Mouse (Mus musculus) stomach, embryonic 16.5 days (tissue): ENCODE measurements around the gene Fat1. TPM values are rescaled to one million over a fixed set of nuclear protein-coding genes. Genes with fewer than 3 reads are reported as not detected.

Experiments used
- ATAC-seq: fragments of 200-750 bp; cut with Nextera tagmentation; 2 replicates; pipeline ENCODE4 v1.8.0; 2017; ENCODE audit warnings: moderate number of reproducible peaks, moderate TSS enrichment; ENCODE audit not compliant: insufficient read depth, low FRiP score
- H3K27ac ChIP-seq: fragments of 300-500 bp; sonication (generic); 2 replicates; pipeline ENCODE4 v1.5.1; 2014; ENCODE audit warnings: low read length
- H3K27me3 ChIP-seq: fragments of 300-500 bp; sonication (generic); 2 replicates; pipeline ENCODE4 v1.6.1; 2014; ENCODE audit warnings: low read length, control low read depth, mixed read lengths; ENCODE audit not compliant: control insufficient read depth, insufficient read depth
- H3K36me3 ChIP-seq: fragments of 300-500 bp; sonication (generic); 2 replicates; pipeline ENCODE4 v1.6.1; 2014; ENCODE audit warnings: low read length; ENCODE audit not compliant: control insufficient read depth, insufficient read depth
- H3K4me1 ChIP-seq: fragments of 300-500 bp; sonication (generic); 2 replicates; pipeline ENCODE4 v1.6.1; 2014; ENCODE audit warnings: low read length, control low read depth, mixed read lengths; ENCODE audit not compliant: control insufficient read depth, insufficient read depth
- H3K4me2 ChIP-seq: fragments of 300-500 bp; sonication (generic); 2 replicates; pipeline ENCODE4 v1.6.1; 2014; ENCODE audit warnings: low read depth, low read length, mixed read lengths
- H3K4me3 ChIP-seq: fragments of 300-500 bp; sonication (generic); replicated peaks from 2 replicates; pipeline ENCODE4 v1.5.1; 2014; ENCODE audit warnings: mild to moderate bottlenecking, low read length
- H3K9ac ChIP-seq: fragments of 300-500 bp; sonication (generic); 2 replicates; pipeline ENCODE4 v1.6.1; 2014; ENCODE audit warnings: low read length
- H3K9me3 ChIP-seq: fragments of 300-500 bp; sonication (generic); replicated peaks from 2 replicates; pipeline ENCODE4 v1.6.1; 2016; ENCODE audit warnings: low read length, control low read depth; ENCODE audit not compliant: control insufficient read depth
- WGBS: fragments of 180-500 bp; shearing (Covaris S2); extraction: QIAGEN DNeasy Blood & Tissue Kit; methylation state at CpG from one replicate; pipeline ENCODE4 v1.1.7; 2014; 5-methylcytosine and 5-hydroxymethylcytosine counted together
- polyA plus RNA-seq: library from polyadenylated mRNA; unstranded; fragments of >200 nt; fragmentation: Nextera tagmentation; extraction: Ambion mirVana; gene quantifications from 2 replicates; pipeline ENCODE4 v1.2.1, GENCODE M21; 2015

Gene Fat1
- 20.2 and 20.8 TPM in 2 replicates for polyA plus RNA-seq

- ATAC-seq, result peak; percentile 85
- no peaks in the 10 kb centered on the region; the same call in 1 of the 2 replicates for H3K36me3 ChIP-seq
- H3K9me3 ChIP-seq, result no peaks in the 10 kb centered on the region
- under 1% methylated on average over 49 of the region's 49 CpGs for WGBS
- peak within 1 kb of the TSS; percentile 93 for H3K9ac ChIP-seq
- H3K27me3 ChIP-seq, result no peaks in the 10 kb centered on the region
- peaks cover 8% of the 10 kb centered on the region for H3K4me1 ChIP-seq
- peak within 1 kb of the TSS; percentile 78 for H3K4me2 ChIP-seq
- H3K4me3 ChIP-seq, result peak within 1 kb of the TSS; percentile 89
- peak within 1 kb of the TSS; percentile 97 for H3K27ac ChIP-seq
Observed at GRCm38 (mm10) chr8:44934850-44935497, at the start of gene Fat1. Gene Fat1 (plus strand): TSS chr8:44935447.

DNA sequence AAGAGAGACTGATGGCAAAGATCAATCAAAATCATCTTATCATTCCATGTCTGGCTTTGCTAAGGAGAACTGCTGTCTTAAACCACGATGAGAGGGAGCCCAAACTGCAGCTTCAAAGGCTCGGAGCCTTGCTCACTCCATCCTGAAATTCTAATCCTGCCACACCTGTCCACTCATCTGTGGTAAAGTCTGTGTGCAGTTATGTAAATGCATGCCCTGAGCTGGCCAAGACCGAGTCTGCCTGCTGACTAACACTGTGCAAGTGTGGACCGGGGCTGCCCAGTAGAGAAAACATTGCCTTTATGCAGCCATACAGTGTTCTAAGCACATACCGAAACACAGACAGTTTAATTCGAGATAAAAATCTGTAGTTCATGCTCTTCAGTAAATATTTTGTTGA lies 40.6 kb upstream of the Fat1 start:
- WGBS, result 60% methylated on average over 6 of the region's 6 CpGs
- Histone ChIP-seq H3K27ac (no peak overlapping the region), H3K9ac (no peak overlapping the region), H3K9me3 (no peaks in the 10 kb centered on the region), H3K4me3 (no peak overlapping the region), H3K27me3 (no peaks in the 10 kb centered on the region), H3K36me3 (no peaks in the 10 kb centered on the region), H3K4me1 (0 out of 2 replicates have a peak, but pooled peaks cover 2% of the 10 kb centered on the region), H3K4me2 (no peak overlapping the region)
- ATAC-seq, result no peak

- Histone ChIP-seq H3K27me3 (no peaks in the 10 kb centered on the region), H3K4me1 (0 out of 2 replicates have a peak, but pooled peaks cover 2% of the 10 kb centered on the region), H3K9ac (0 out of 2 replicates have a peak overlapping the region, but pooled peaks have one; percentile 18), H3K27ac (no peak overlapping the region), H3K4me2 (0 out of 2 replicates have a peak overlapping the region, but pooled peaks have one; percentile 4), H3K4me3 (no peak overlapping the region), H3K9me3 (no peaks in the 10 kb centered on the region), H3K36me3 (no peaks in the 10 kb centered on the region)
- ATAC-seq, result no peak
- 46% methylated on average over 12 of the region's 12 CpGs for WGBS
Observed at GRCm38 (mm10) chr8:44899575-44899991, 35.7 kb upstream of the Fat1 start.

DNA sequence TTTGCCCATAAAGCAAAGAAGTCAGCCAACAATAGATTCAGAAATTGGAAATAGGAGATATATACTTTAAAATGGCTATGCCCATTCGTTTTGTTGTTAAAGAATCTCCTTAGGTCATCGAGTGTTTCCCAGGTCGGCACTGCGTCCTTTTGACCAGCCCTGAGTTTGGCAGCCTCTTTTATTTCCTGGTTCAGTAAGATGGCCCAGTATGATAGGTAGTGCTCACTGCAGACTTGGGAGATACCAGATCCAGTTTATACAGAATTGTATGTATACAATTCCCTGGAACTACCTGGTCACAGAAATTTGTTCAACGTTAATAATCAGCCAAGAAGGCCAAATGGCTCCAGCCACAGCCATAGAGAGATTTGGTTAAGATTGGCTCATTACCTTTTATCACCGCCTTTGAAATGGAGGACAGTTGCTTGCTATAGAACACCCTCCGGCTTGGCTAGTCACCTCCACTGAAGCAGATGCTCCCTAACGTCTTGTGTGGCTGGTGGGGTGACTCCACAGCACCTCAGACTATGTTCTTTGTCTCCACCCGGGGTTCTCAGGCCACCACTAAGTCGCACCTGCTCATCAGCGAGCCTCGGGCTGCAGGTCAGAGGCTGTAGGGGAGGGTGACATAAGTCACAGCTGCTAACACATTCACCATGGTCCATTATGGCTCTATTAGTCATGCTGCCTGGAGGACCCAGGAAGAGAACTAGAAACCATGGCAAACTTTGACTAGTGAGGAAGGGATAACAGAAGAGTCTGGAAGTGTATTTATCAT lies 23.9 kb upstream of the Fat1 start:
- H3K27ac ChIP-seq, result no peak overlapping the region
- ATAC-seq, result no peak
- no peaks in the 10 kb centered on the region for H3K9me3 ChIP-seq
- no peak overlapping the region for H3K4me3 ChIP-seq
- no peaks in the 10 kb centered on the region for H3K36me3 ChIP-seq
- no peaks in the 10 kb centered on the region for H3K27me3 ChIP-seq
- no peak overlapping the region for H3K9ac ChIP-seq
- WGBS, result 67% methylated on average over 12 of the region's 12 CpGs
- H3K4me1 ChIP-seq, result no peaks in the 10 kb centered on the region
- H3K4me2 ChIP-seq, result no peak overlapping the region

- H3K4me3 ChIP-seq, result no peak overlapping the region
- H3K27ac ChIP-seq, result no peak overlapping the region
- no peak overlapping the region for H3K4me2 ChIP-seq
- H3K9ac ChIP-seq, result no peak overlapping the region
- no peaks in the 10 kb centered on the region for H3K4me1 ChIP-seq
- no peaks in the 10 kb centered on the region for H3K36me3 ChIP-seq
- no peaks in the 10 kb centered on the region for H3K9me3 ChIP-seq
- WGBS, result 89% methylated on average over 12 of the region's 12 CpGs
- ATAC-seq, result no peak
- H3K27me3 ChIP-seq, result no peaks in the 10 kb centered on the region
Observed at GRCm38 (mm10) chr8:44919487-44920082, 15.7 kb upstream of the Fat1 start.

DNA sequence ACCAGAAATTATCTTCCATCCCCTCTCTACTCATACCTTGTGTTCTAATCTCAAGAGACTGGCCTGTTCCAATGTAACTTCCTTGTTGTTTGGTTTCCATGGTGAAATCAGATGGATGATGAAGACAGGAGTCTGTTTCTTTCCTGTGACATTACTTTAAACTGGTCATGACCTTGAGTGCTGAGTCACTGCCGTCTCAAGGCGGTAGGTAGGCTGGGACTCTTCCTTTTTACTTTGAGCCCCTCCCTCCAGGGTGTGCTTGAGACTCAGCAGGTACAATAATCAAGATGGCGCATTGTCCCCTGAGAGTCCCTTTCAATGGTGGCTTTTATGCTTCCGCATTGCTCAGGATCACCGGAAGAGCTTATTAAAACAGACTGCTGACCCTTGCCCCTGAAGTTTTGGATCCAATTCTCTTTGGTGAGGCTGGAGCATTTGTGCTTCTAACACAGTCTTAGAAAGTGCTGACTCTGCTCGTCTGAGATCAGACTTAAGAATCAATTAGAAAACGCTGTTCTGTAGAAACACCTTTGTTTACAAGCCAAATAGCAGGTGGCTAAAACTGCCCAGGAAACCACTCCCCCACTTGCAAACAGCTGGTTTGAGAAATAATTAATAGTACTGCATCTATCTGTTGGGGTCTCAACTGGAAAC lies 14.7 kb upstream of the Fat1 start:
- no peak overlapping the region for H3K4me3 ChIP-seq
- ATAC-seq, result no peak
- no peaks in the 10 kb centered on the region for H3K27me3 ChIP-seq
- no peaks in the 10 kb centered on the region for H3K9me3 ChIP-seq
- 55% methylated on average over 7 of the region's 7 CpGs for WGBS
- no peaks in the 10 kb centered on the region for H3K4me1 ChIP-seq
- no peak overlapping the region for H3K27ac ChIP-seq
- no peak overlapping the region for H3K9ac ChIP-seq
- no peak overlapping the region for H3K4me2 ChIP-seq
- H3K36me3 ChIP-seq, result no peaks in the 10 kb centered on the region

DNA sequence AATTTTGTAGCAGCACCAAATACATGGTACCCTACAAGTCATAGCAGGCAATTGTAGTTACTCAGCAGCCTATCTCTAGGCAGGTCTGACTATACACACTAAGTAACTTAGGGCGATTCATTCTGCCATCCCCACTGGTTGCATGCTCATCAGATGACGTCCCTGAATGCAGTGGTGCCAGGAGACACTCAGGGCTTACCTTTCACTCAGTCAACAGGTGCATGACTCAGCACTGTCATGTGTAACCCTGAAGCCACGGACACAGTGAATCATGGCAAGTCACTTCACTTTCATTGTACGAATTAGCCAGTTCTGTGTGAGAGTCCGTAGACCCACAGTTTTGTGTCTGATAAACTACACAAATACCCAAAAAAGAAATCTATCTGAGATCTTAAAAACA lies 10.3 kb upstream of the Fat1 start:
- Histone ChIP-seq H3K4me2 (no peak overlapping the region), H3K4me3 (no peak overlapping the region), H3K36me3 (no peaks in the 10 kb centered on the region; the same call in 1 of the 2 replicates), H3K27ac (no peak overlapping the region), H3K9me3 (peaks cover 5% of the 10 kb centered on the region), H3K9ac (no peak overlapping the region), H3K27me3 (no peaks in the 10 kb centered on the region), H3K4me1 (no peaks in the 10 kb centered on the region)
- ATAC-seq, result no peak
- WGBS, result 81% methylated on average over 5 of the region's 5 CpGs

GRCm38 (mm10) chr8:44930058-44930457 lies 5.2 kb upstream of the Fat1 start:
- Histone ChIP-seq H3K4me2 (no peak overlapping the region), H3K36me3 (no peaks in the 10 kb centered on the region; the same call in 1 of the 2 replicates), H3K9ac (no peak overlapping the region), H3K27ac (no peak overlapping the region), H3K27me3 (no peaks in the 10 kb centered on the region), H3K9me3 (peaks cover 5% of the 10 kb centered on the region), H3K4me3 (no peak overlapping the region), H3K4me1 (peaks cover 3% of the 10 kb centered on the region; the same call in 1 of the 2 replicates)
- WGBS, result 90% methylated on average over 3 of the region's 3 CpGs
- ATAC-seq, result no peak
